Mouse (Mus musculus) embryonic stem cell, embryonic (primary cell): ENCODE results near the gene Adgb.

Experiments used
- CTCF ChIA-PET, 4 experiments: fragments of 300-600 bp in 2 of 4; fragments of 350-600 bp in 2 of 4; sonication (Branson Sonifier 250); formaldehyde crosslinking; loops; one replicate each; lab custom pipeline; 2022; ENCODE audit warnings: inconsistent platforms in 2 of 4; lab: Charles Lee
- POLR2A ChIA-PET, 4 experiments: fragments of 300-600 bp in 2 of 4; fragments of 350-600 bp in 2 of 4; sonication (Branson Sonifier 250); formaldehyde crosslinking; loops; one replicate each; lab custom pipeline; 2022; ENCODE audit warnings: antibody characterized with exemption in 4 of 4, inconsistent platforms in 1 of 4; lab: Charles Lee

The Adgb gene

GRCm38 (mm10) chr10:10287221-10287867 is 184.8 kb downstream of the Adgb start:
- CTCF ChIA-PET = no interaction called here
- POLR2A ChIA-PET = interaction anchor here in 1 of 4 experiments (0.7 kb wide), 1 partner anchor 413 kb away, joined by 3 read pairs; no protein-coding TSS in a partner anchor
